Mouse (Mus musculus) heart, adult 2 months (tissue): ENCODE data around the gene Aaed1. TPM values are rescaled to one million over a fixed set of nuclear protein-coding genes. Genes with fewer than 3 reads are reported as not detected.

Experiments
- DNase-seq, 2 experiments: peaks; one replicate each; pipeline ENCODE4 v3.0.0; 2021
- H3K27ac ChIP-seq: fragments of 200-600 bp; 2 replicates; pipeline ENCODE4 v1.8.1; 2022
- H3K27me3 ChIP-seq: fragments of 200-500 bp; 2 replicates; pipeline ENCODE4 v1.6.1; 2012; ENCODE audit warnings: mild to moderate bottlenecking, low read length, inconsistent platforms, mixed read lengths; ENCODE audit not compliant: control insufficient read depth, insufficient read depth
- H3K36me3 ChIP-seq: fragments of 200-500 bp; 2 replicates; pipeline ENCODE4 v1.6.1; 2012; ENCODE audit warnings: low read length, inconsistent platforms; ENCODE audit not compliant: control insufficient read depth, insufficient read depth
- H3K4me1 ChIP-seq: fragments of 200-500 bp; 2 replicates; pipeline ENCODE4 v1.6.1; 2011; ENCODE audit warnings: low read length; ENCODE audit not compliant: control insufficient read depth, insufficient read depth
- H3K4me3 ChIP-seq: fragments of 200-600 bp; 2 replicates; pipeline ENCODE4 v1.8.1; 2022
- H3K79me2 ChIP-seq: fragments of 200-500 bp; replicated peaks from 2 replicates; pipeline ENCODE4 v1.6.1; 2012; ENCODE audit warnings: mild to moderate bottlenecking, inconsistent platforms, low read length, moderate library complexity, mixed read lengths; ENCODE audit not compliant: control insufficient read depth, insufficient read depth
- H3K9ac ChIP-seq: fragments of 200-500 bp; 2 replicates; pipeline ENCODE4 v1.6.1; 2012; ENCODE audit warnings: low read depth, mild to moderate bottlenecking, control low read depth, inconsistent platforms, low read length, mixed read lengths
- CTCF ChIP-seq: fragments of 200-600 bp; IDR thresholded peaks from 2 replicates; pipeline ENCODE4 v1.8.1; 2022; ENCODE audit warnings: antibody characterized with exemption, mild to moderate bottlenecking, moderate library complexity
- EP300 ChIP-seq: fragments of 200-500 bp; IDR thresholded peaks from 2 replicates; pipeline ENCODE4 v1.6.1; 2011; ENCODE audit warnings: low read depth, low read length, control low read depth; ENCODE audit not compliant: insufficient read depth
- POLR2A ChIP-seq: fragments of 200-500 bp; IDR thresholded peaks from 2 replicates; pipeline ENCODE4 v1.6.1; 2011; ENCODE audit warnings: mild to moderate bottlenecking, low read depth, low read length, control low read depth; ENCODE audit not compliant: insufficient read depth
- WGBS: fragments of 180-500 bp; shearing (Covaris S2); methylation state at CpG from one replicate; pipeline ENCODE4 v1.1.7; 2018; 5-methylcytosine and 5-hydroxymethylcytosine counted together
- intact Hi-C: fragments of 180-260 bp; cut with DNase I; formaldehyde crosslinking; loops from one replicate; pipeline ENCODE4 v1.15.1; 2025
- polyA plus RNA-seq: library from polyadenylated mRNA; depleted of rRNA; stranded (reverse); fragments of >200 nt; gene quantifications from 2 replicates; pipeline ENCODE4 v1.2.3, GENCODE M21; 2012
- total RNA-seq, 2 experiments: library from RNA; stranded (reverse); gene quantifications; 2 replicates each; pipeline ENCODE4 v1.2.3; 2021

Aaed1 gene
- total and polyA plus RNA-seq, 3 experiments: 19.6 to 65.7 (median 55.7) TPM

- Histone ChIP-seq H3K36me3 (no peaks in the 10 kb centered on the region), H3K4me1 (no peaks in the 10 kb centered on the region; the same call in 1 of the 2 replicates), H3K9ac (no peak overlapping the region), H3K79me2 (no peaks in the 10 kb centered on the region), H3K27ac (no peak overlapping the region), H3K27me3 (no peaks in the 10 kb centered on the region), H3K4me3 (no peak overlapping the region)
- TF ChIP-seq CTCF: no peak
- TF ChIP-seq EP300: no peak
- no peak for TF ChIP-seq POLR2A
- WGBS: 78% methylated on average over 5 of the region's 5 CpGs
- intact Hi-C loops: no loop called here
- no peak for DNase-seq
Observed at GRCm38 (mm10) chr13:64280940-64281339, 31.6 kb downstream of the Aaed1 start.

GRCm38 (mm10) chr13:64275754-64276127 lies 36.8 kb downstream of the Aaed1 start:
- H3K79me2 ChIP-seq: no peaks in the 10 kb centered on the region
- no peak for DNase-seq
- intact Hi-C loops: no loop called here
- no peaks in the 10 kb centered on the region for H3K36me3 ChIP-seq
- H3K4me3 ChIP-seq: peak overlapping the region; percentile 77; the same call in 1 of the 2 replicates
- 46% methylated on average over 9 of the region's 9 CpGs for WGBS
- H3K27ac ChIP-seq: no peak overlapping the region
- peaks cover 3% of the 10 kb centered on the region for H3K4me1 ChIP-seq
- H3K27me3 ChIP-seq: peaks cover 3% of the 10 kb centered on the region; the same call in 1 of the 2 replicates
- H3K9ac ChIP-seq: no peak overlapping the region
- TF ChIP-seq CTCF: no peak
- TF ChIP-seq POLR2A: no peak
- no peak for TF ChIP-seq EP300

GRCm38 (mm10) chr13:64274879-64275753 lies 37.4 kb downstream of the Aaed1 start, which contains the start of gene Cdc14b:
Gene Cdc14b (minus strand): TSS chr13:64275290.
- H3K4me3 ChIP-seq: peak within 1 kb of the TSS; percentile 77
- 5% methylated on average over 57 of the region's 57 CpGs for WGBS
- H3K27ac ChIP-seq: no peak within 1 kb of the TSS
- H3K27me3 ChIP-seq: peaks cover 3% of the 10 kb centered on the region; the same call in 1 of the 2 replicates
- DNase-seq: peak; percentile 74 to 79
- no peaks in the 10 kb centered on the region for H3K79me2 ChIP-seq
- H3K9ac ChIP-seq: peak within 1 kb of the TSS; percentile 72
- H3K4me1 ChIP-seq: peaks cover 3% of the 10 kb centered on the region
- TF ChIP-seq POLR2A (no peak), EP300 (no peak), CTCF (no peak)
- H3K36me3 ChIP-seq: no peaks in the 10 kb centered on the region
- intact Hi-C loops: no loop called here

- TF ChIP-seq CTCF (no peak), EP300 (no peak), POLR2A (no peak)
- Histone ChIP-seq H3K36me3 (no peaks in the 10 kb centered on the region), H3K27ac (no peak overlapping the region), H3K4me3 (peak overlapping the region; percentile 77), H3K27me3 (peaks cover 3% of the 10 kb centered on the region; the same call in 1 of the 2 replicates), H3K79me2 (no peaks in the 10 kb centered on the region), H3K9ac (peak overlapping the region; percentile 72), H3K4me1 (peaks cover 3% of the 10 kb centered on the region)
- intact Hi-C loops: no loop called here
- 4% methylated on average over 95 of the region's 95 CpGs for WGBS
- peak; percentile 23 to 43 for DNase-seq
Observed at GRCm38 (mm10) chr13:64273891-64274844, 38.3 kb downstream of the Aaed1 start.

GRCm38 (mm10) chr13:64273352-64273751 lies 39.2 kb downstream of the Aaed1 start:
- H3K79me2 ChIP-seq: no peaks in the 10 kb centered on the region
- TF ChIP-seq CTCF: no peak
- no peak for TF ChIP-seq POLR2A
- TF ChIP-seq EP300: no peak
- no peaks in the 10 kb centered on the region for H3K36me3 ChIP-seq
- peaks cover 3% of the 10 kb centered on the region; the same call in 1 of the 2 replicates for H3K27me3 ChIP-seq
- intact Hi-C loops: no loop called here
- H3K9ac ChIP-seq: no peak overlapping the region
- DNase-seq: no peak
- no peak overlapping the region for H3K4me3 ChIP-seq
- no peak overlapping the region for H3K27ac ChIP-seq
- peaks cover 3% of the 10 kb centered on the region for H3K4me1 ChIP-seq
- 75% methylated on average over 8 of the region's 8 CpGs for WGBS
